Mouse (Mus musculus) adrenal gland, adult 18-20 months (tissue): Measurements from ENCODE around the gene Ddr2. TPM values are rescaled to one million over a fixed set of nuclear protein-coding genes. Genes with fewer than 3 reads are reported as not detected.
"Not testable (repeated sequence)": the region's sequence is repeated elsewhere in the genome, so short reads cannot be mapped to it uniquely, and the experiment has no call there.

Source experiments
- DNase-seq, 2 experiments: peaks; one replicate each; pipeline ENCODE4 v3.0.0; 2021 to 2022; ENCODE audit warnings: low spot score in 2 of 2
- total RNA-seq, 2 experiments: library from RNA; stranded (reverse); gene quantifications; 1 replicate in 1 of 2; 2 replicates in 1 of 2; pipeline ENCODE4 v1.2.3; 2021

Gene Ddr2
- total RNA-seq, 2 experiments from 2014 or later: 16.3 to 23.5 TPM

- DNase-seq: no peak
These were observed 65.7 kb downstream of the Ddr2 start for GRCm38 (mm10) chr1:170044726-170045471.

GRCm38 (mm10) chr1:170043753-170044152 is 66.8 kb downstream of the Ddr2 start:
- DNase-seq: no peak

- DNase-seq: no peak
These were observed 67.6 kb downstream of the Ddr2 start for GRCm38 (mm10) chr1:170042996-170043395.

- DNase-seq: no peak
These were observed 71.2 kb downstream of the Ddr2 start for GRCm38 (mm10) chr1:170039402-170039801.

- no peak for DNase-seq
These were observed 75.0 kb downstream of the Ddr2 start for GRCm38 (mm10) chr1:170035575-170035974.

- no peak for DNase-seq
These were observed 75.6 kb downstream of the Ddr2 start for GRCm38 (mm10) chr1:170034961-170035360.

GRCm38 (mm10) chr1:170031656-170032055 is 78.9 kb downstream of the Ddr2 start:
- no peak for DNase-seq

- DNase-seq: no peak
These were observed 95.8 kb downstream of the Ddr2 start for GRCm38 (mm10) chr1:170014784-170015183.

- no peak for DNase-seq
These were observed 99.7 kb downstream of the Ddr2 start for GRCm38 (mm10) chr1:170010716-170011505.

GRCm38 (mm10) chr1:170009296-170009695 is 101.3 kb downstream of the Ddr2 start:
- DNase-seq: no peak

- no peak for DNase-seq
These were observed 101.9 kb downstream of the Ddr2 start for GRCm38 (mm10) chr1:170008432-170009220.

- no peak for DNase-seq
These were observed 104.0 kb downstream of the Ddr2 start for GRCm38 (mm10) chr1:170006516-170006915.

- DNase-seq: no peak
These were observed 105.3 kb downstream of the Ddr2 start for GRCm38 (mm10) chr1:170005297-170005696.

- not testable (repeated sequence) for DNase-seq
These were observed 116.7 kb downstream of the Ddr2 start for GRCm38 (mm10) chr1:169993901-169994300.

GRCm38 (mm10) chr1:169986166-169986565 is 124.4 kb downstream of the Ddr2 start:
- DNase-seq: no peak

- no peak for DNase-seq
These were observed 132.9 kb downstream of the Ddr2 start for GRCm38 (mm10) chr1:169977621-169978020.

GRCm38 (mm10) chr1:169971998-169972397 is 138.6 kb downstream of the Ddr2 start:
- DNase-seq: no peak

- DNase-seq: no peak
These were observed 139.6 kb downstream of the Ddr2 start for GRCm38 (mm10) chr1:169970936-169971335.

GRCm38 (mm10) chr1:169969516-169969886 is 141.1 kb downstream of the Ddr2 start:
- DNase-seq: no peak

GRCm38 (mm10) chr1:169968792-169969515 is 141.6 kb downstream of the Ddr2 start, which contains the start of gene Hsd17b7:
Hsd17b7 (minus strand) TSS chr1:169969241.
- DNase-seq: peak; percentile 92 to 94

GRCm38 (mm10) chr1:169953106-169953505 is 157.5 kb downstream of the Ddr2 start:
- DNase-seq: no peak
